Mouse (Mus musculus): ENCODE results near the gene Gm20388.

GRCm38 (mm10) chr8:123766516-123766915 is 3855.9 kb downstream of the Gm20388 start:
- TF ChIP-seq CTCF (IDR thresholded peaks at IDR 0.05; ENCODE audit: low read depth) (no peak), EP300 (optimal IDR thresholded peaks at IDR 0.05) (no peak)
